ENCODE assay signal across 11 mouse cellular contexts in genomic region chr6:31665671-31666486, GRCm38 (mm10).
A peak's percentile ranks its signal among the peaks of the same experiment; 100 is the strongest.
DNase-seq lines count a peak whose midpoint lies in the region; ATAC-seq lines count a peak whose summit lies in the region.
"Had no signal": no experiment of that assay in that cellular context is flagged by ENCODE, and none has a peak within 500 bp of the region (broad histone marks: within the 10 kb centered on the region; RNA-seq: fewer than 3 reads in every experiment).

No protein-coding gene starts in this region.

- H3K9me3 ChIP-seq in hindbrain, embryonic 10.5 days = no peaks in the 10 kb centered on the region
- H3K9me3 ChIP-seq in hindbrain, embryonic 12.5 days (replicated peaks) = no peaks in the 10 kb centered on the region
- no peaks in the 10 kb centered on the region; the same call in 1 of the 2 replicates for H3K9me3 ChIP-seq in forebrain, embryonic 13.5 days (replicated peaks)
- H3K9me3 ChIP-seq: heart, embryonic 15.5 days had no signal

- H3K9ac ChIP-seq in hindbrain, embryonic 12.5 days = no peak overlapping the region; the same call in 1 of the 2 replicates
- no peak overlapping the region for H3K9ac ChIP-seq in forebrain, embryonic 13.5 days
- H3K9ac ChIP-seq: heart, embryonic 15.5 days had no signal

- no peak overlapping the region for H3K4me2 ChIP-seq in hindbrain, embryonic 12.5 days (replicated peaks)
- no peak overlapping the region for H3K4me2 ChIP-seq in forebrain, embryonic 13.5 days
- H3K4me2 ChIP-seq: heart, embryonic 15.5 days had no signal

- ATAC-seq in hindbrain, embryonic 12.5 days (ENCODE audit: low FRiP score) = no peak
- no peak for ATAC-seq in forebrain, embryonic 13.5 days
- ATAC-seq: forebrain, embryonic 14.5 days had no signal

- H3K27ac ChIP-seq in hindbrain, embryonic 10.5 days = no peak overlapping the region
- H3K27ac ChIP-seq in hindbrain, embryonic 12.5 days = no peak overlapping the region
- no peak overlapping the region for H3K27ac ChIP-seq in forebrain, embryonic 13.5 days
- H3K27ac ChIP-seq: heart, embryonic 15.5 days had no signal

- WGBS in hindbrain, embryonic 10.5 days = 68% methylated on average over 17 of the region's 17 CpGs
- 70% methylated on average over 17 of the region's 17 CpGs for WGBS in hindbrain, embryonic 12.5 days
- WGBS in forebrain, embryonic 13.5 days = 83% methylated on average over 17 of the region's 17 CpGs

- no peaks in the 10 kb centered on the region for H3K36me3 ChIP-seq in hindbrain, embryonic 10.5 days
- no peaks in the 10 kb centered on the region for H3K36me3 ChIP-seq in hindbrain, embryonic 12.5 days
- no peaks in the 10 kb centered on the region for H3K36me3 ChIP-seq in forebrain, embryonic 13.5 days (ENCODE audit: poor library complexity, severe bottlenecking)
- H3K36me3 ChIP-seq: heart, embryonic 15.5 days had no signal

- H3K4me3 ChIP-seq in hindbrain, embryonic 10.5 days = no peak overlapping the region
- no peak overlapping the region for H3K4me3 ChIP-seq in hindbrain, embryonic 12.5 days
- H3K4me3 ChIP-seq in forebrain, embryonic 13.5 days = no peak overlapping the region
- H3K4me3 ChIP-seq: heart, embryonic 15.5 days had no signal

- H3K4me1 ChIP-seq in hindbrain, embryonic 10.5 days (replicated peaks) = peaks cover 11% of the 10 kb centered on the region; the same call in 1 of the 2 replicates
- H3K4me1 ChIP-seq in hindbrain, embryonic 12.5 days = peaks cover 4% of the 10 kb centered on the region; the same call in 1 of the 2 replicates
- H3K4me1 ChIP-seq in forebrain, embryonic 13.5 days = no peaks in the 10 kb centered on the region
- H3K4me1 ChIP-seq: heart, embryonic 15.5 days had no signal

- DNase-seq in hindbrain, embryonic 10.5 days (ENCODE audit: low spot score) = peak; percentile 28
- DNase-seq in right cerebral cortex, postnatal 10 days (ENCODE audit: low spot score in 2 of 2) = peak; percentile 59 to 81
- DNase-seq in right cerebral cortex, adult 18-20 months = no peak
- DNase-seq in hindlimb bud, embryonic 11.5 days (ENCODE audit: extremely low spot score, low read depth, low spot score) = peak; percentile 39
- DNase-seq in thymus, postnatal 10 days (ENCODE audit: low spot score in 2 of 2) = no peak
- DNase-seq in adrenal gland, adult 18-20 months (ENCODE audit: low spot score in 2 of 2) = no peak
- DNase-seq: spleen, adult 18-20 months had no signal

- H3K27me3 ChIP-seq in hindbrain, embryonic 10.5 days (ENCODE audit: insufficient read depth, poor library complexity, severe bottlenecking) = peaks cover 14% of the 10 kb centered on the region; the same call in 1 of the 2 replicates
- 0 out of 2 replicates have a peak, but pooled peaks cover 6% of the 10 kb centered on the region for H3K27me3 ChIP-seq in hindbrain, embryonic 12.5 days
- peaks cover 3% of the 10 kb centered on the region; the same call in 1 of the 2 replicates for H3K27me3 ChIP-seq in forebrain, embryonic 13.5 days

Comparison
In these comparisons a context has a peak if more than half of its experiments do, and no peak if none do; other contexts are left out.
1. DNase-seq: peak in hindbrain, embryonic 10.5 days (single experiment), right cerebral cortex, postnatal 10 days (2 of 2) and hindlimb bud, embryonic 11.5 days (single experiment); none in right cerebral cortex, adult 18-20 months (single experiment), thymus, postnatal 10 days (0 of 2) and adrenal gland, adult 18-20 months (0 of 2).